Mouse (Mus musculus) liver, adult 2 months (tissue): ENCODE measurements around the gene Zfp941. TPM values are rescaled to one million over a fixed set of nuclear protein-coding genes. Genes with fewer than 3 reads are reported as not detected.

ENCODE experiments used
- DNase-seq: peaks from one replicate; pipeline ENCODE4 v3.0.0-alpha.2; 2011; ENCODE audit warnings: low read depth, low spot score; ENCODE audit errors: extremely low read depth
- H3K27ac ChIP-seq: fragments of 200-500 bp; replicated peaks from 2 replicates; pipeline ENCODE4 v1.5.1; 2012; ENCODE audit warnings: low read depth, mild to moderate bottlenecking, control low read depth, inconsistent platforms, low read length; ENCODE audit not compliant: insufficient read depth
- H3K27me3 ChIP-seq: fragments of 200-500 bp; 2 replicates; pipeline ENCODE4 v1.6.1; 2012; ENCODE audit warnings: mild to moderate bottlenecking, moderate library complexity, low read length, inconsistent platforms; ENCODE audit not compliant: control insufficient read depth, insufficient read depth
- H3K36me3 ChIP-seq: fragments of 200-500 bp; 2 replicates; pipeline ENCODE4 v1.6.1; 2012; ENCODE audit warnings: low read length, inconsistent platforms; ENCODE audit not compliant: control insufficient read depth, insufficient read depth
- H3K4me1 ChIP-seq: fragments of 200-500 bp; 2 replicates; pipeline ENCODE4 v1.6.1; 2011; ENCODE audit warnings: low read length; ENCODE audit not compliant: control insufficient read depth, insufficient read depth
- H3K4me3 ChIP-seq: fragments of 200-500 bp; 2 replicates; pipeline ENCODE4 v1.5.1; 2011; ENCODE audit warnings: low read depth, mild to moderate bottlenecking, control low read depth, low read length, moderate library complexity; ENCODE audit not compliant: insufficient read depth
- H3K79me2 ChIP-seq: fragments of 200-500 bp; 2 replicates; pipeline ENCODE4 v1.6.1; 2012; ENCODE audit warnings: inconsistent platforms, mild to moderate bottlenecking, low read length, moderate library complexity; ENCODE audit not compliant: control insufficient read depth, insufficient read depth
- H3K9ac ChIP-seq: fragments of 200-500 bp; 2 replicates; pipeline ENCODE4 v1.6.1; 2012; ENCODE audit warnings: low read depth, mild to moderate bottlenecking, control low read depth, inconsistent platforms, low read length
- CTCF ChIP-seq: fragments of 200-500 bp; IDR thresholded peaks from 2 replicates; pipeline ENCODE4 v1.5.1; 2011; ENCODE audit warnings: low read depth, low read length, control low read depth
- POLR2A ChIP-seq: fragments of 200-500 bp; IDR thresholded peaks from 2 replicates; pipeline ENCODE4 v1.6.1; 2011; ENCODE audit warnings: low read length, control low read depth; ENCODE audit not compliant: insufficient read depth; ENCODE audit errors: extremely low read depth
- WGBS: fragments of 180-500 bp; shearing (Covaris S2); methylation state at CpG from one replicate; pipeline ENCODE4 v1.1.7; 2018; 5-methylcytosine and 5-hydroxymethylcytosine counted together
- polyA plus RNA-seq: library from polyadenylated mRNA; depleted of rRNA; stranded (reverse); fragments of >200 nt; gene quantifications from 2 replicates; pipeline ENCODE4 v1.2.3, GENCODE M21; 2012; rRNA removed
- total RNA-seq: library from RNA; depleted of rRNA; stranded (reverse); fragments of >200 nt; gene quantifications from 2 replicates; pipeline ENCODE4 v1.2.3, GENCODE M21; 2014; rRNA removed

Zfp941 gene
- 1.0 TPM in 2 replicates for total RNA-seq
- 0.34 and 0.77 TPM in 2 replicates for polyA plus RNA-seq

- Histone ChIP-seq H3K27me3 (no peaks in the 10 kb centered on the region), H3K9ac (peak within 1 kb of the TSS; percentile 76), H3K27ac (no peak within 1 kb of the TSS), H3K36me3 (no peaks in the 10 kb centered on the region), H3K4me3 (peak within 1 kb of the TSS; percentile 86), H3K4me1 (peaks cover 3% of the 10 kb centered on the region; the same call in 1 of the 2 replicates), H3K79me2 (no peaks in the 10 kb centered on the region)
- TF ChIP-seq POLR2A (no peak), CTCF (no peak)
- peak; percentile 50 for DNase-seq
- 8% methylated on average over 21 of the region's 21 CpGs for WGBS
These were observed at the start of gene Zfp941 for GRCm38 (mm10) chr7:140821653-140822329. Zfp941 (minus strand) TSS chr7:140822178.

- WGBS, result 88% methylated on average over 12 of the region's 12 CpGs
- no peak for DNase-seq
- TF ChIP-seq CTCF (no peak), POLR2A (no peak)
- H3K9ac ChIP-seq, result no peak overlapping the region
- no peak overlapping the region for H3K27ac ChIP-seq
- H3K27me3 ChIP-seq, result no peaks in the 10 kb centered on the region
- H3K4me1 ChIP-seq, result no peaks in the 10 kb centered on the region
- no peak overlapping the region for H3K4me3 ChIP-seq
- H3K79me2 ChIP-seq, result no peaks in the 10 kb centered on the region
- peaks cover 52% of the 10 kb centered on the region for H3K36me3 ChIP-seq
These were observed 42.8 kb upstream of the Zfp941 start for GRCm38 (mm10) chr7:140864761-140865160.

DNA sequence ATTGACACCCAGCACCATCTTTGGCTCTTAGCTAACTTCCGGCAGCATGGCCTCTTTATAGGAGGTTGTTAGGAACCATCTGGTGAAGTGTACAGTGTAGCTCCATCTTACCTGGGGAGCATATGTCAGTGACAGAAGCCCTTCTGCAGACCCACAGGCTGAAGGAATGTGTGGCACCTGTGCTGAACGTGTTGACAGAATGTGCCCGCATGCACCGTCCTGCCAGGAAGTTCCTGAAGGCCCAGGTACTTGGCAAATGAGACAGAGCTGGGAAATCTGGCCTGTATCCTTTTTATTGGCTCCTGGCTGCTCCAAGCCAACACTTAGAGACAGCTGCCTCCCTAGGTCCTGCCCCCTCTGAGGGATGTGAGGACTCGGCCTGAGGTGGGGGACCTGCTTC, 38.8 kb upstream of the Zfp941 start:
- H3K4me3 ChIP-seq, result no peak overlapping the region
- no peaks in the 10 kb centered on the region for H3K27me3 ChIP-seq
- DNase-seq, result no peak
- peaks cover 7% of the 10 kb centered on the region; the same call in 1 of the 2 replicates for H3K79me2 ChIP-seq
- no peak overlapping the region for H3K9ac ChIP-seq
- 81% methylated on average over 5 of the region's 5 CpGs for WGBS
- H3K4me1 ChIP-seq, result peaks cover 6% of the 10 kb centered on the region
- no peak for TF ChIP-seq POLR2A
- no peak for TF ChIP-seq CTCF
- peaks cover 29% of the 10 kb centered on the region for H3K36me3 ChIP-seq
- H3K27ac ChIP-seq, result no peak overlapping the region

DNA sequence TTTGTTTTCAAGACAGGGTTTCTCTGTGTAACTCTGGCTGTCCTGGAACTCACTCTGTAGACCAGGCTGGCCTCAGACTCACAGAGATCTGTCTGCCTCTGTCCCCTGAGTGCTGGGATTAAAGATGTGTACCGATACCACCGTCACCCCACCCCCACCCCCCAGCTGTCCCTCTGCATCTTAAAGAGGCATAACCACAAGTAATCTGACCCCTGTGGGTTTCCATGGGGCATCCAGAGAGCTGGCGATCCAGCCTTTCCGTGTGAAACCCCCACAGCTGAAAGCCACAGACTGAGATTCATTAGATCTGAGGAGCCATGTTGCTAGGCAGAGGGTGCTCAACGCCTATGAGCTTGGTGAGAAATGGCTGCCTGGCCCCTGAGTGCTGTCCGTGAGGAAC, 38.0 kb upstream of the Zfp941 start:
- DNase-seq, result no peak
- Histone ChIP-seq H3K79me2 (peaks cover 15% of the 10 kb centered on the region), H3K4me3 (no peak overlapping the region), H3K36me3 (peaks cover 23% of the 10 kb centered on the region), H3K9ac (no peak overlapping the region), H3K27me3 (no peaks in the 10 kb centered on the region), H3K27ac (no peak overlapping the region), H3K4me1 (peaks cover 9% of the 10 kb centered on the region)
- TF ChIP-seq POLR2A (no peak), CTCF (no peak)
- 89% methylated on average over 6 of the region's 6 CpGs for WGBS

DNA sequence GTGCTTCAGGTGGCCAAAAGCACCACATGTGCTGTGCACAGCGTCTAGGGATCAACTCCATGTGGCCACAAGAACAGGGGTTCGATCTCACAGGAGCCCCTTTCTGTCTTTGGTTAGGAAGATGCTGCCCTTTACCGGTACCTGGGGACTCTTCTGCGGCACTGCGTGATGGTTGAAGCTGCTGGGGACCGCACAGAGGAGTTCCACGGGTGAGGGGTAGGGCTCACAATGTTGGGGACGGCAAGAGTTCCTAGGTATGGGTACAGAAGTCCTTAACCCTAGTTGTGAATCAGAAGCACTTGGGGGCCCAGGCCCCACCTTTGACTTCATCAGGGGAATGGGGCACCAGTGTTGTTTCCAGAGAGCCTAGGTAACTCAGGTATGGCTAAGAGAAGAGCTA, 36.8 kb upstream of the Zfp941 start:
- H3K27me3 ChIP-seq, result no peaks in the 10 kb centered on the region
- H3K79me2 ChIP-seq, result peaks cover 21% of the 10 kb centered on the region
- TF ChIP-seq CTCF (no peak), POLR2A (no peak)
- H3K4me1 ChIP-seq, result peaks cover 21% of the 10 kb centered on the region
- H3K4me3 ChIP-seq, result no peak overlapping the region
- peaks cover 19% of the 10 kb centered on the region for H3K36me3 ChIP-seq
- WGBS, result 96% methylated on average over 8 of the region's 8 CpGs
- H3K27ac ChIP-seq, result no peak overlapping the region
- no peak overlapping the region for H3K9ac ChIP-seq
- DNase-seq, result no peak
